Mouse (Mus musculus) liver, adult (tissue): Measurements from ENCODE around the gene Dis3l2.

Experiments
- GATA4 ChIP-seq: IDR thresholded peaks from 2 replicates; pipeline ENCODE4 v1.6.1; 2014; ENCODE audit warnings: mild to moderate bottlenecking, low read length; ENCODE audit not compliant: insufficient replicate concordance

The Dis3l2 gene

GRCm38 (mm10) chr1:87041814-87042438, 338.3 kb downstream of the Dis3l2 start:
- TF ChIP-seq GATA4: no peak

GRCm38 (mm10) chr1:87050072-87050471, 346.5 kb downstream of the Dis3l2 start:
- TF ChIP-seq GATA4: no peak

DNA sequence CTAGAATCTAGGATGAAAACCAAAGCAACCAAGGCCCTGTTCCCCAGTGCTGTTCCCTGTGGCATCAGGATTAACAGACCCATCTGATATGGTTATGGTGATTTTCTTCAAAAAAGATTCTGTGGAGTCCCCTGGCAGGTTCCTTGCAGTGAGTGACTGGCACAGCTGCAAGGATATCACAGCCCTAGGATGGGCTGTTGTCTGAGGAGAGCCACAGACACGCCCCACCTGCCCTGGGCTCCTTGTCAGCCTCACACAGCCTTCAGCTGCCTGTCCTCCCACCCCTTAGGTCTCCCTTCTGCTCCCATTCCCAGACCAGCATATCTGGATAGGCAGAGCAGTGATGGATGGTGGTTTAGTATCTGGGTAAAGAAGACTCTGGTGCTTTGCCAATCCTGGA, 347.1 kb downstream of the Dis3l2 start:
- no peak for TF ChIP-seq GATA4

- TF ChIP-seq GATA4: no peak
Measured at GRCm38 (mm10) chr1:87051369-87051768, 347.8 kb downstream of the Dis3l2 start.

DNA sequence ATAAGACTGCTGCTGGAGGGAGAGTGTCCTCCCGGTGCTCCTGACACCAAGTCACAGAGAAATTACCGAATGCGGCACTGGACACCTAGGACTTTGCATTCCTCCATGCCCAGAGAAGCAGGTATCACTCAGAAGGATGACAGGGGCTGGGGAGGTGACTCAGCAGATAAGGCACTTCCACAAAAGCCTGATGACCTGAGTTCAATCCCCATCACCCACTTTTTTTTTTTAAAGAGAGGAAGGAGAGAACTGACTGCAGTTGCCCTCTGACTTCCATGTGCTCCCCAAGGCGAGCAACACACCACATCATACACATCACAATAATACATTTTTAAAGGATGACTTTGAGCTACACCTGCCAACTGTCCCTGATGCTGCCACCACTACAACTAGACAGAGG, 353.5 kb downstream of the Dis3l2 start:
- no peak for TF ChIP-seq GATA4

- no peak for TF ChIP-seq GATA4
Measured at GRCm38 (mm10) chr1:87059042-87059665, 355.5 kb downstream of the Dis3l2 start.

- TF ChIP-seq GATA4: no peak
Measured at GRCm38 (mm10) chr1:87060913-87061312, 357.3 kb downstream of the Dis3l2 start.

GRCm38 (mm10) chr1:87070720-87071119, 367.1 kb downstream of the Dis3l2 start:
- no peak for TF ChIP-seq GATA4

DNA sequence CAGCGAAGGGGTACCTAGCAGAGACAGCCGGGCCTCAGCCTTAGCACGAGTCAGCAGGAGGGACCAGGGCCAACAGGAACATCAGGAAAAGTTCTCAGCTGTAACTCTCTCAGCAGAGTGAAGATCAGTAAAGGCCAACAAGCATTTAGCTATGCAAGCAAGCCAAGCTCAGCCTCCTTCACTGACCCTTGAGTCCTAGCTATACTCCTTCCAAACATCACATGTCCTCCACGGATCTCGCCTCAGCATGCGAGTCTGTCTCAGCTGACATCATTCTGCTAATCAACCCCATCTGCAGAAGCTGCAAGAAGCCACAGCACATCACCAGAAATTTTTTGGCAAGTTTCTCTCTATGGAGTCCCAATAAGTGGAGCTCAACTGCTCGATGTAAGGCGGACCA, 370.2 kb downstream of the Dis3l2 start:
- TF ChIP-seq GATA4: no peak

DNA sequence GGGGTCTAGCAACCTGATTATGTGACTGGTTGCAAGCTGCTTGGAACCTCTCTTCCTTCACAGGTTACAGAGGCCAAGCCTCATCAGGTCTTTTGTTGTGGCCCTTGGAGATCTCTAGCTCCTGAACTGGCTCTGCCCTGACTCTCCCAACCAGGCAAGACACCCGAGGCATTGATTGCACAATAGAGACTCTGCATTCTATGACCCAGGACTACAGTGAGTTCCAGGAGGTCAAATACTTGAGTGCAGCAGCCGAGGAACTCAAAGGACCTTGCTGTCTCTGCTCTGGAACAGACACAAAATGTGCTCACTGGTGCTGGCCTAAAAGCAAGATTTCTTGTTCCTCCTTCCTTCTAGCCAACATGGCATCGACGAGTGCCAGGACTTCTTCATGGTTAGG, 382.6 kb downstream of the Dis3l2 start:
- no peak for TF ChIP-seq GATA4

- TF ChIP-seq GATA4: no peak
Measured at GRCm38 (mm10) chr1:87086964-87087363, 383.4 kb downstream of the Dis3l2 start.

DNA sequence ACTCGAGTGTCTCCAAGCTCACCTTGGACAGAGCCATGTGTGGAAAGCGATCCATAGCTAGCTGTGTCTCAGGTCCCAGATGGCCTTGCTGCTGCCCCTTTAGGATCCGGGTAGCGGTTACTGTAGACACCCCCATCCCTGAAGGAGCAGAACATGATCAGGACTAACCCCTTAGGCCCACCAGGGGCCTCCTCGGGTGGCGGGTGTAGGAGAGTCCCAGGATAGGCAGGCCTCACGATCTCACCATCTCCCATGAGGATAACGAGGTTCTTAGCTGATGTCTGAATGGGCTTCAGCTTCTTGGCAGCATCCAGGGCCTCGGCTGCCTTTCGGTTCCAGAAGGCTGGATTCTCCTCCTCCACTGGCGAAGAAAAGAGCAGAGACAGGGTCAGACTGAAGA, 385.6 kb downstream of the Dis3l2 start:
- TF ChIP-seq GATA4: no peak

DNA sequence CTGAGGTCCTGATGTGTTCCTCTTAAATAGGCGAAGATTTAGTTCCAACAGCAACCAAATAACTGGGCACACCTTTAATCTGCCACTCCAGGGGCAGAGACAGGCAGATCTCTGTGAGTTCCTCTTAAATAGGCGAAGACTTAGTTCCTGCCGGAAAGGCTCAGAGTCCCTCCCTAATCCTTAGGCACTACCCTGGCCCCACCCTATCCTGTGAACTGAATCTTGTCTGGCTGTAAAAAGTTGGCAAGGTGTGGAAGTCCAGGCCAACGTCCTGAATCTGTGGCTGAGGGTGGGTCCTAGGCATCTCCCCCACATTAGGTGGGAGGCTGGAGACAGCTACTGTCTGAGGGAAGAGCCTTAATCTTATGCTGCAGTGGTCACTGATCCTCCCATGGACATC, 386.2 kb downstream of the Dis3l2 start, which contains the start of gene Alppl2:
Alppl2 (minus strand) TSS at position 101 of the 400 bp plus-strand sequence.
- TF ChIP-seq GATA4: no peak

GRCm38 (mm10) chr1:87095642-87096041, 392.0 kb downstream of the Dis3l2 start:
- no peak for TF ChIP-seq GATA4

DNA sequence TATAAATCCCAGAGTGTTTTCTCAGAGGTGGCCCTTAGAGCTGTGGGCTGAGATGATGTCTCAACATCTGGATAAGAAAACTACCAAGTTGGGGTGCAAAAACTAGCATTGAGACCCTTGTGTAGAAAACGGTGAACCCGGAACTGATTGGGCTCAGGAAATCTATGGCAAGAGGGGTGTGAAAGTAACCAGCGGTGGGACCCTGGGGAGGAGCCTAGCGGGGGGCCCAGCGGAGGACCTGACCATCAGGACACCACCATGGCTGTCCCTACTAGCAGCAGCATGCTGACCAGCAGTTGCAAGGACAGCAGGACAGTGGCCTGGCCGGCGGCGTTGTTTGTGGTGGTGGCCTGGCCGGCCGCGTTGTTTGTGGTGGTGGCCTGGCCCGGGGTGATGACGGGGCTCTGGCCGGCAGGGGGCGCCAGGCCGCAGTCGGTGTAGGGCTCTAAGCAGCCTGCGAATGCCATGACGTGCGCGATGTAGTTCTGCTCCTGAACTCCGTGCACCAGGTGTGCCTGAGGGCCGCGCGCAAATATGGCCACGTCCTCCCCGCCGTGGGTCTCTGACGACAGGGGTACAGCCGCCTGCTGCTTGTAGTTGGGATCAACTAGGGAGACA, 394.9 kb downstream of the Dis3l2 start:
- no peak for TF ChIP-seq GATA4
